Mouse (Mus musculus) midbrain, embryonic 15.5 days (tissue): ENCODE data around the gene Arih2. TPM values are rescaled to one million over a fixed set of nuclear protein-coding genes. Genes with fewer than 3 reads are reported as not detected.
"Not testable (repeated sequence)": the region's sequence is repeated elsewhere in the genome, so short reads cannot be mapped to it uniquely, and the experiment has no call there.

Experiments used
- ATAC-seq: fragments of 200-750 bp; cut with Nextera tagmentation; replicated peaks from 2 replicates; pipeline ENCODE4 v1.8.0; 2017; ENCODE audit warnings: moderate TSS enrichment
- H3K27ac ChIP-seq: fragments of 300-500 bp; sonication (generic); 2 replicates; pipeline ENCODE4 v1.5.1; 2015; ENCODE audit warnings: mild to moderate bottlenecking, inconsistent platforms
- H3K27me3 ChIP-seq: fragments of 300-500 bp; sonication (generic); replicated peaks from 2 replicates; pipeline ENCODE4 v1.6.1; 2015; ENCODE audit warnings: inconsistent platforms
- H3K36me3 ChIP-seq: fragments of 300-500 bp; sonication (generic); replicated peaks from 2 replicates; pipeline ENCODE4 v1.6.1; 2015; ENCODE audit warnings: inconsistent platforms
- H3K4me1 ChIP-seq: fragments of 300-500 bp; sonication (generic); 2 replicates; pipeline ENCODE4 v1.6.1; 2015; ENCODE audit warnings: inconsistent platforms
- H3K4me2 ChIP-seq: fragments of 300-500 bp; sonication (generic); 2 replicates; pipeline ENCODE4 v1.6.1; 2015; ENCODE audit warnings: inconsistent platforms, mild to moderate bottlenecking, moderate library complexity
- H3K4me3 ChIP-seq: fragments of 300-500 bp; sonication (generic); 2 replicates; pipeline ENCODE4 v1.5.1; 2015; ENCODE audit warnings: mild to moderate bottlenecking, inconsistent platforms
- H3K9ac ChIP-seq: fragments of 300-500 bp; sonication (generic); 2 replicates; pipeline ENCODE4 v1.6.1; 2015; ENCODE audit warnings: mild to moderate bottlenecking, inconsistent platforms
- H3K9me3 ChIP-seq: fragments of 300-500 bp; sonication (generic); 2 replicates; pipeline ENCODE4 v1.6.1; 2016; ENCODE audit warnings: inconsistent platforms
- WGBS: fragments of 180-500 bp; shearing (Covaris S2); methylation state at CpG from one replicate; pipeline ENCODE4 v1.1.7; 2015; ENCODE audit warnings: mixed read lengths; 5-methylcytosine and 5-hydroxymethylcytosine counted together
- polyA plus RNA-seq: library from polyadenylated mRNA; unstranded; fragments of >200 nt; fragmentation: Nextera tagmentation; extraction: Ambion mirVana; gene quantifications from 2 replicates; pipeline ENCODE4 v1.2.1, GENCODE M21; 2015

The Arih2 gene
- polyA plus RNA-seq, 1 experiment from 2014 or later: 53.3 TPM

DNA sequence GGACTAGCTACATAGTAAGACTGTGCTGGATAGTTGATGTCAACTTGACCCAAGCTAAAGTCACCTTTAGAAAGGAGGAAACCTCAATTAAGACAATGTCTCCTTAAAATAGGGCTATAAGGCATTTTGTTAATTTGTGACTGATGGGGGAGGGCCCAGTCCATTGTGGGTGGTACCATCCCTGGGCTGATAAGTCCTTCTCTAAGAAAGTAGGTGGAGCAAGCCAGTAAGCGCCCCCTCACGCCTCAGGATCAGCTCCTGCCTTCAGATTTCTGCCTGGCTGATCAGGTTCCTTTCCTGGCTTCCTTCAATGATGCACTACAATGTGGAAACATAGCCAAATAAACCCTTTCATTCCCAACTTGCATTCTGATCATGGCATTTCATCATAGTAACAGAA lies 13.8 kb downstream of the Arih2 start:
- H3K4me3 ChIP-seq: no peak overlapping the region
- no peak for ATAC-seq
- H3K9ac ChIP-seq: no peak overlapping the region
- no peaks in the 10 kb centered on the region for H3K9me3 ChIP-seq
- no peak overlapping the region for H3K27ac ChIP-seq
- no peaks in the 10 kb centered on the region for H3K27me3 ChIP-seq
- no peaks in the 10 kb centered on the region for H3K4me1 ChIP-seq
- 79% methylated on average over 2 of the region's 2 CpGs for WGBS
- no peaks in the 10 kb centered on the region for H3K36me3 ChIP-seq
- no peak overlapping the region for H3K4me2 ChIP-seq

DNA sequence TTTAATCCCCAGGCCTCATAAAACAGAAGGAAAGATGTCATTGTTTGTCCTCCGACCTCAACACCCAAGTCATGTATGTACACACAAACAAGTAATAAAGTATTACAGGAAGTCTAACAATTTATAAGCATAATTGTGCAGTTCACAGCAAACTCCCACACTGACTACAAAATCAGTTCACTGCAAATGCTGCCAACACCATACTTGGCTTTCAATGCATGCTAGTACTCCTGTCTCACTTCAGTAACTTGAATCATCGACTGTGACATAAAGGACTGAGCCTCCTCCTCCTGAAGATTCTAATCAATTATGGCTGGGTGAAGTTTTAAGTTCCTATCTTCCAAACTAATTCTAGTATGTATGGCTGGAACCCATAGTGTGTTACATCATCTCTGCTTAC lies 15.3 kb downstream of the Arih2 start:
- Histone ChIP-seq H3K9me3 (no peaks in the 10 kb centered on the region), H3K4me3 (no peak overlapping the region), H3K27me3 (no peaks in the 10 kb centered on the region), H3K4me1 (no peaks in the 10 kb centered on the region), H3K9ac (no peak overlapping the region), H3K27ac (no peak overlapping the region), H3K36me3 (no peaks in the 10 kb centered on the region), H3K4me2 (no peak overlapping the region)
- ATAC-seq: no peak
- 81% methylated on average over 2 of the region's 2 CpGs for WGBS

DNA sequence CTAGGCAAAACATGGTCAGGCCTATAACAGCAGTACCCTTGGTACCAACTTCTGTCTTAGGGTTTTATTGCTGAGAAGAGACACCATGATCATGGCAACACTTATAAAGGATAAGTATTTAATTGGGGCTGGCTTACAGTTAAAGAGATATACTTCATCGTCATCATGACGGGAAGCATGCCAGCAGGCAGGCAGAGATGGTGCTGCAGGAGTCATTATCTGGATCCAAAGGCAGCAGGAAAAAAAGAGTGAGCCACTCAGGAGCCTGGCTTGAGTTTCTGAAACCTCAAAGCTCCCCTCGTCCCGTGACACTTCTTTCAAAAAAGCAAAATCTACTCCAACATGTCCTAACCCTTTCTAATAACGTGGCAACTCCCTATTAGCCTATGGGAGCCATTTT lies 16.8 kb downstream of the Arih2 start:
- H3K4me2 ChIP-seq: no peak overlapping the region
- H3K9me3 ChIP-seq: no peaks in the 10 kb centered on the region
- no peak overlapping the region for H3K9ac ChIP-seq
- no peaks in the 10 kb centered on the region for H3K36me3 ChIP-seq
- no peak overlapping the region for H3K27ac ChIP-seq
- H3K4me1 ChIP-seq: no peaks in the 10 kb centered on the region
- no peak for ATAC-seq
- no peaks in the 10 kb centered on the region for H3K27me3 ChIP-seq
- WGBS: 87% methylated on average over 5 of the region's 5 CpGs
- no peak overlapping the region for H3K4me3 ChIP-seq

- Histone ChIP-seq H3K4me1 (no peaks in the 10 kb centered on the region), H3K9me3 (no peaks in the 10 kb centered on the region), H3K4me3 (no peak overlapping the region), H3K27me3 (no peaks in the 10 kb centered on the region), H3K9ac (no peak overlapping the region), H3K36me3 (no peaks in the 10 kb centered on the region), H3K4me2 (no peak overlapping the region), H3K27ac (no peak overlapping the region)
- ATAC-seq: no peak
- 90% methylated on average over 5 of the region's 5 CpGs for WGBS
These were observed 17.4 kb downstream of the Arih2 start for GRCm38 (mm10) chr9:108631631-108632256.

DNA sequence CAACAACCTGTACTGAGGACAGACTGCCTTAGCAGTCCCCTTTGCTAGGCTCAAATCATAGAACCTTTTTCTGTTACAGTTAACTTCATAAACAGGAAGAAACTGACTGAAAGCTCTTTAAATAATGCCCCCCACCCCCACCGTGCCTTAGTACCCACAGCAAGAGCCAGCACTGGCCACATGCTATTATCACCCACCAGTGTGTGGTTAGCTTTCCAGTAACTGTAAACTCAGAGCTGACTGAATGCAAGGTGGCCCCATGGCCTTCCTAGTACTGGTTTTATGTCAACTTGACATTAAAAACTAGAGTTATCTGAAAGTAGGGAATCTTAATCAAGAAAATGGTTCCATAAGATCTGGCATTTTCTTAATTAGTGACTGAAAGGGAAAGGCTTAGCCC lies 18.5 kb downstream of the Arih2 start:
- Histone ChIP-seq H3K9me3 (no peaks in the 10 kb centered on the region), H3K27ac (no peak overlapping the region), H3K4me2 (no peak overlapping the region), H3K36me3 (no peaks in the 10 kb centered on the region), H3K4me1 (no peaks in the 10 kb centered on the region), H3K27me3 (no peaks in the 10 kb centered on the region), H3K9ac (no peak overlapping the region), H3K4me3 (no peak overlapping the region)
- no peak for ATAC-seq
- 92% methylated on average over 1 of the region's 1 CpGs for WGBS

DNA sequence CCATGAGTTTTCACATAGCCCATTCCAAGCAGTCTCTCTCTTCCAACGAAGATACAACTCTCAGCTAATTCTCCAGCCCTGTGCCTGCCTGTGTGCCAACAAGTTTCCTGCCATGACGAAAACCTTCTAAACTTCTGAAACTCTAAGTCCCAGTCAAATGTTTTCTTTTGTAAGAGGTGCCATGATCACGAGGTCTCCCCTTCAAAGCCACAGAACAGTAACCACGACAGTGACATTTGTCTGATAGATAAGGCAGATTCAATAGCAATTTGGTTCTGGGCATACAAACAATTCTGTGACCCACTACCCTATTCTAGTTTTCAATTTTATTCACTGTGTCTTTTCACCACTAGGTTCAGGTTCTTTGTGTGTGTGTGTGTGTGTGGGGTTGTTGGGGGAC lies 21.0 kb downstream of the Arih2 start:
- H3K4me1 ChIP-seq: no peaks in the 10 kb centered on the region
- no peaks in the 10 kb centered on the region for H3K27me3 ChIP-seq
- H3K4me2 ChIP-seq: no peak overlapping the region
- H3K9ac ChIP-seq: no peak overlapping the region
- H3K9me3 ChIP-seq: no peaks in the 10 kb centered on the region
- 84% methylated on average over 4 of the region's 4 CpGs for WGBS
- no peaks in the 10 kb centered on the region for H3K36me3 ChIP-seq
- H3K4me3 ChIP-seq: no peak overlapping the region
- no peak for ATAC-seq
- no peak overlapping the region for H3K27ac ChIP-seq

- ATAC-seq: no peak
- Histone ChIP-seq H3K36me3 (no peaks in the 10 kb centered on the region), H3K4me1 (no peaks in the 10 kb centered on the region), H3K9ac (no peak overlapping the region), H3K27ac (no peak overlapping the region), H3K9me3 (no peaks in the 10 kb centered on the region), H3K27me3 (no peaks in the 10 kb centered on the region), H3K4me2 (no peak overlapping the region), H3K4me3 (no peak overlapping the region)
- WGBS: 79% methylated on average over 2 of the region's 2 CpGs
These were observed 22.7 kb downstream of the Arih2 start for GRCm38 (mm10) chr9:108626498-108626897.

- no peaks in the 10 kb centered on the region for H3K4me1 ChIP-seq
- no peaks in the 10 kb centered on the region for H3K27me3 ChIP-seq
- H3K36me3 ChIP-seq: peaks cover 19% of the 10 kb centered on the region; the same call in 1 of the 2 replicates
- no peak overlapping the region for H3K27ac ChIP-seq
- no peak overlapping the region for H3K9ac ChIP-seq
- WGBS: 86% methylated on average over 1 of the region's 1 CpGs
- no peak for ATAC-seq
- H3K9me3 ChIP-seq: no peaks in the 10 kb centered on the region
- H3K4me3 ChIP-seq: no peak overlapping the region
- H3K4me2 ChIP-seq: no peak overlapping the region
These were observed 31.9 kb downstream of the Arih2 start for GRCm38 (mm10) chr9:108617301-108617700.

GRCm38 (mm10) chr9:108611488-108611887 lies 37.7 kb downstream of the Arih2 start:
- WGBS: 95% methylated on average over 10 of the region's 10 CpGs
- Histone ChIP-seq H3K4me3 (no peak overlapping the region), H3K9me3 (no peaks in the 10 kb centered on the region), H3K27me3 (no peaks in the 10 kb centered on the region), H3K27ac (no peak overlapping the region), H3K36me3 (peaks cover 55% of the 10 kb centered on the region), H3K9ac (no peak overlapping the region), H3K4me1 (no peaks in the 10 kb centered on the region), H3K4me2 (no peak overlapping the region)
- ATAC-seq: no peak

GRCm38 (mm10) chr9:108608889-108609288 lies 40.3 kb downstream of the Arih2 start:
- no peak overlapping the region for H3K27ac ChIP-seq
- no peak overlapping the region for H3K4me2 ChIP-seq
- no peaks in the 10 kb centered on the region for H3K4me1 ChIP-seq
- WGBS: 95% methylated on average over 4 of the region's 4 CpGs
- no peaks in the 10 kb centered on the region for H3K9me3 ChIP-seq
- H3K9ac ChIP-seq: no peak overlapping the region
- no peak for ATAC-seq
- no peaks in the 10 kb centered on the region for H3K27me3 ChIP-seq
- no peak overlapping the region for H3K4me3 ChIP-seq
- peaks cover 63% of the 10 kb centered on the region for H3K36me3 ChIP-seq

- H3K27me3 ChIP-seq, H3K4me1 ChIP-seq, H3K9ac ChIP-seq, H3K4me2 ChIP-seq, ATAC-seq, H3K4me3 ChIP-seq, H3K27ac ChIP-seq, H3K9me3 ChIP-seq: not testable (repeated sequence)
- peaks cover 63% of the 10 kb centered on the region for H3K36me3 ChIP-seq
- WGBS: 93% methylated on average over 5 of the region's 5 CpGs
These were observed 41.3 kb downstream of the Arih2 start for GRCm38 (mm10) chr9:108607929-108608328.

GRCm38 (mm10) chr9:108601986-108602385 lies 47.2 kb downstream of the Arih2 start:
- Histone ChIP-seq H3K4me1 (peaks cover 4% of the 10 kb centered on the region), H3K9ac (no peak overlapping the region), H3K36me3 (peaks cover 32% of the 10 kb centered on the region), H3K4me3 (no peak overlapping the region), H3K4me2 (no peak overlapping the region), H3K27ac (no peak overlapping the region), H3K9me3 (no peaks in the 10 kb centered on the region), H3K27me3 (no peaks in the 10 kb centered on the region)
- ATAC-seq: no peak
- 89% methylated on average over 4 of the region's 4 CpGs for WGBS

- Histone ChIP-seq H3K27ac (no peak overlapping the region), H3K27me3 (no peaks in the 10 kb centered on the region), H3K4me1 (peaks cover 11% of the 10 kb centered on the region), H3K9me3 (no peaks in the 10 kb centered on the region), H3K36me3 (peaks cover 23% of the 10 kb centered on the region), H3K4me2 (no peak overlapping the region), H3K9ac (no peak overlapping the region), H3K4me3 (no peak overlapping the region)
- WGBS: 63% methylated on average over 2 of the region's 2 CpGs
- ATAC-seq: no peak
These were observed 49.2 kb downstream of the Arih2 start for GRCm38 (mm10) chr9:108600011-108600410.
